Mouse (Mus musculus): ENCODE data around the gene Adora1. TPM values are rescaled to one million over a fixed set of nuclear protein-coding genes. Genes with fewer than 3 reads are reported as not detected.

Gene Adora1
- total RNA-seq, 2 experiments from 2014 or later = 169 to 185 TPM

DNA sequence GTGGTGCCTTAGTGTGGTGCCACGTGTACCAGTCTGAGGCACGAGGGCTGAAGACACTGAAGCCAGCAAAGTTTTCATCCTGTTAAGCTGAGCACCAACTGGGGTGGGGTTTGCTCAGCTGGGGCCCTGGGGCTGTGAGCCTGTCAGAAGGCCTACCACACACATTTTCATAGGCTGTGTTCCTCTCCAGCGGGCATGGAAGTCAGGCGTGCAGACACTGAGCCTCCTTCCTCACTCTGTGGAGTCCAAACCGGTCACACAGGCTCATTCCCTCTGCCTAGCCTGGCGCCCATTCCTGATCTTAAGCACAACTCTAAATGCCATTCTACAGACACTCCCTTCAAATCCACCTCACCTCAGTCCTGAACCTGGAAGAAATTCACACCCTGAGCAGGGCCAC lies 8.3 kb upstream of the Adora1 start:
- DNase-seq (ENCODE audit: low spot score in 2 of 2) = no peak
- intact Hi-C loops (cut with DNase I) = loop anchor here (5.0 kb wide), 1 partner anchor 89 kb away; the partner anchor contains the start of gene Ppfia4

DNA sequence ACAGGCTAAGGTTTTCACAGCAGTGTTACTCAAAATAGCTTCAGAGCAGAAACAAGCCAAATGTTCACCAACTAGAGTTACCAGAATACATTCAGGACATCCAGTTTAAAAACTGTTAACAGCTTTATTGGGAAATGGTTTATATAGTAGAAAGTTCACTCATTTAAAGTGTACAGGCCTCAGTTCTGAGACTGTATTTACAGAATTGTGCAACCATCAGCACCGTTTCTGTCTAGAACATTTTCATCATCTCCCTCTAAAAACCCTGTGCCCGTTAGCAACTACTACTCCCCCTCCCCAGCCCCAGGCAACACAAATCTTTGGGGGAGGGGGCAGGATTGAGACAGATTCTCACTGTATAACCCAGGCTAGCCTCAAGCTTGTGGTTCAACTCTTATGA lies 7.1 kb upstream of the Adora1 start:
- intact Hi-C loops (cut with DNase I) = loop anchor here (5.0 kb wide), 1 partner anchor 90 kb away; the partner anchor contains the start of gene Ppfia4
- no peak for DNase-seq (ENCODE audit: low spot score in 2 of 2)

DNA sequence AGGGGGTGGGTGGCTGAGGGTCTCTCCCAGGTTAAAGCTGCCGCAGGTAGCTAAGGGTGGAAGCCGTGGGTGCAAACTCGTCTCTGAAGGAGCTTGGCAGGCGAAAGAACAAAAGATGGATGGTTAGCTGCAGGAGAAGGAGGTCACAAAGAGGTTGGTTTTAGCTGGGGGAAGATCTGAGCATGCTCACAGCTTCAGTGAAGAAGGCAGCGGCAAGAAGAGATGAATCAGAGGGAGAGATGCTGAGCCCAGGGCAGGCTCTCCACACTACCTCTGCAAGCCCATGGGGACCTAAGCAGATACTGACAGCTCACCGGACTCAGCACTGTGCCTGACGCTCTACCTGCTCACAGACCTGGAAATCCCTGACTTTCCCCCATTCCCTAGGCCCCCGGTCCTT lies 6.1 kb upstream of the Adora1 start:
- DNase-seq (ENCODE audit: low spot score in 2 of 2) = no peak
- intact Hi-C loops (cut with DNase I) = loop anchor here (5.0 kb wide), 1 partner anchor 91 kb away; the partner anchor contains the start of gene Ppfia4

DNA sequence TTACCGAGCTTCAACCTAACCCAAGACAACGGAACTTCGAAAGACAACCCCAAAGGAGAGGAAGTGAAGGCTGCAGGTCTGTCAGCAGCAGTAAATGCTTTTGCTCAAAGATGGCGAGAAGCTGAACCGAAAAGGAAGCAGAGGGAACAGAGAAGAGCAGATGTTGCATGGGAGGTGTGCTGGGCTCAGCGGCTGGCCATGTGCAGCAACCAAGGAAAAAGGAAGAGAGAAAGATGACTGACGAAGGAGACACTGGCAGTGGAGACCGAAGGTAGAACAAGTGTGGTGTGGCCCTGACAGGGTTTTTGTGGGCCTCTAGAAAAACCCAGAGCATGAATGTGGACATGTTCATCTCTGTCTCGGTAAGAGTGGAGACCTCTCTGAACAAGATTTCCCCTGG lies 5.5 kb upstream of the Adora1 start:
- intact Hi-C loops (cut with DNase I) = loop anchor here (5.0 kb wide), 1 partner anchor 92 kb away; the partner anchor contains the start of gene Ppfia4
- no peak for DNase-seq (ENCODE audit: low spot score in 2 of 2)

DNA sequence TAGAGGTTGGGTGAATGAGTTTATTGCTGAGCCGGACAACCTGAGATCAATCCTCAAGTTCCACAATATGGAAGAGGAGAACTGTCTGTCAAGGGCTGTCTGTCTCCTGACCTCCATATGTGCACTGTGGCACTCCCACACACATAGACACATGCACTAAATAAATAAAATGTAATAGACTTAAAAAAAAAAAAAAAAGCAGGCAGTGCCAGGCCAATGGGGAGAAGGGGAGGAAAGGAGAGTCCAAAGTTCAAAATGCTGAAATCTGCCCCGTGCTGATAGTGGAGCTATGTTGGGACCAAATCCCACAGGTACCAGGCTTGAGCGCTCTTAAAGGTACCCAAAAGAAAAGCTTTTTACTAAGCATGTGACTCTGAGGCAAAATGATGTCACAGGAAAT lies 2.2 kb upstream of the Adora1 start:
- no peak for DNase-seq (ENCODE audit: low spot score in 2 of 2)
- intact Hi-C loops (cut with DNase I) = no loop called here

DNA sequence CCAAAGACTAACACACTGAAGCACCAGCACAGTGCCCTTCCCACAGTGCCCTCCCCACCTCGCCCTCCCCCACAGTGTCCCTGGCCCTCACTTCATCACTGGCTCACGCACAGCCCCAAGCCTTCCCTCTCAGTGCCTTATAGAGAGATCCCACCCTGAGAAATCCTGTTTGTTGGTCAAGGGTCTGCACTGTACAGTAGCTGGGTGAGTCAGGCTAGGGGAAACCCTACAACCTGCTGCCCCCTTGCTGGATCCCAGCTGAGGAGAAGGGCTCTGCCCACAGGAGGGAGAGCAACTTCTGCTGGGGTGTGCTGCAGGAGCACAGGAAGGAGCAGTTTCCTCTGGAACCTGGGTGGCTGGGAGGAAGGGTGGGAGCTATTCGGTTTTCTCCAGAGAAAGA lies 911 bp upstream of the Adora1 start:
- no peak for DNase-seq (ENCODE audit: low spot score in 2 of 2)
- intact Hi-C loops (cut with DNase I) = no loop called here

DNA sequence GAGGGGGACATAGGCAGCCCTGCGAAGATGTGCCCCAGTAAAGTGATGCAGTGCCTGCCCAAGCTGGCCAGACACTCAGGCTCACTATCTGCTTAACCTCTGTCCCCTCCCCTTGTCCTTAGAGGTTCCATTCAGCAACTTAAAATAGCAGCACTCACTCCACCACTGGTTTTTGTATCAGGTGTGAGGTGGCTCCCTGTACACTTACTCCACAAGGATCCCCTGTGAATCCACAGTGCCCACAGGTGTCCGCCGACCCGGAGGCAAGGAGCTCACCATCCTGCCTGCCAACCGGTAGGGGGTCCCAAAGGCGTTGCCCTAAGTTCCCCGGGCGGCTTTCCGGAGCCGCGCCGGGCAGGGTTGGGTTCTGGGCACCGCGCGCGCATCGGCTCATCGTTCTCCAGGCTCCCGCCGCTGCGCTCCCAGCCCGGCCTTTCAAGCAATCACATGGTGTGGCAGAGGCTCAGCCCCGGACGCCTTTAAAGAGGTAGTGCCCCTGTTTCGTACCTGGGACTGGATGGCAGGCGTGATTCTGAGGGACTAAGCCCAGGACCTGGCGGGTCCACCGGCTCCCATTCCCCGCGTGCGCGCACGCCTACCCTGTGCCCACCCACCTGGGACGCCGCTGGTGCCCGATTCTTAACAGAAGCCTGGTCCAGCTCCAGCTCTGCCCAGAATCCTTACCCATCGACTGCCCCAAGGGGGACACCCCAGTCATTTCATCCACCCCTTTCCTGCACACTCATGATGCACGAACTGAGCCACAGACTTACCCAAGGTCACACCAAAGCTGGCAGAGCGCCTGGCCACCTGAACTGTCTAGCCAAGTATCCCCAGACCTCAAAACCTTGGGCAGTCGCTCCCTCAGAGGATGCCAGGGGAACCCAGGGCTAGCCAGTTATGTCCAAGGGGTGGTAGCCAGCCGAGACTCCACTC lies 508 bp downstream of the Adora1 start:
- intact Hi-C loops (cut with DNase I) = loop anchor here (2.0 kb wide), 1 partner anchor 38 kb away; no protein-coding TSS in a partner anchor
- peak; percentile 72 to 73 for DNase-seq (ENCODE audit: low spot score in 2 of 2)

DNA sequence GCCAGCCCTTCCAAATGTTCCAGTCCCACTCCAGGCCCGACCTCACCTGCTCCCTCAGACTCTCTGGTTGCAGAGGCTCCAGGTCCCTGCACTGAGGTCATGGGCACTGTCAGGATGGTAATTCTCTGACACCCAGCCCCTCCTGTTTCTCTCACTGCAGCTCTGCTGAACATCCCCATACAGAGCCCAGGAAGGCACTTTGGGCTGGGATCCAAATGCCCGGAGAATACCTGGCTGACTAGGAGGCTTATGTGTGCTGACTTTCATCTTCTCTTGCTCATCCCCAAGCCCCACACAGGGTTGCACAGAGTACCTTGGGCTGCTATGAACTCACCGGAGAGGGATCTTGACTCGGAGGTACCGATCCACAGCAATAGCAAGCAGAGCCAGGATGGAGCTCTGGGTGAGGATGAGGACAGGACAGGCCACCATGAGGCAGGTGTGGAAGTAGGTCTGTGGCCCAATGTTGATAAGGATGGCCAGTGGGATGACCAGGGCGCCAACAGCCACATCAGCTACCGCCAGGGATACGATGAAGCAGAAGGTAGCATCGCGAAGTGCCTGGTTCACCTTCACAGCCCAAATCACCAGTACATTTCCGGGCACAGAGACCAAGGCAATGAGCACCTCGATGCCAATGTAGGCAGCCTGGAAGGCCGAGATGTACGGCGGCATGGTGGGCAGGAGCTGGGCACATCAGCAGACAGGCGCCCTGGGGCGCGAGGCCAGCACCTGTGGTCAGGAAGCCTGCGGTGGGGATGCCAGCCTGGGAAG lies 1.4 kb downstream of the Adora1 start:
- intact Hi-C loops (cut with DNase I) = loop anchor here (2.0 kb wide), 1 partner anchor 37 kb away; no protein-coding TSS in a partner anchor
- DNase-seq (ENCODE audit: low spot score in 2 of 2) = no peak

DNA sequence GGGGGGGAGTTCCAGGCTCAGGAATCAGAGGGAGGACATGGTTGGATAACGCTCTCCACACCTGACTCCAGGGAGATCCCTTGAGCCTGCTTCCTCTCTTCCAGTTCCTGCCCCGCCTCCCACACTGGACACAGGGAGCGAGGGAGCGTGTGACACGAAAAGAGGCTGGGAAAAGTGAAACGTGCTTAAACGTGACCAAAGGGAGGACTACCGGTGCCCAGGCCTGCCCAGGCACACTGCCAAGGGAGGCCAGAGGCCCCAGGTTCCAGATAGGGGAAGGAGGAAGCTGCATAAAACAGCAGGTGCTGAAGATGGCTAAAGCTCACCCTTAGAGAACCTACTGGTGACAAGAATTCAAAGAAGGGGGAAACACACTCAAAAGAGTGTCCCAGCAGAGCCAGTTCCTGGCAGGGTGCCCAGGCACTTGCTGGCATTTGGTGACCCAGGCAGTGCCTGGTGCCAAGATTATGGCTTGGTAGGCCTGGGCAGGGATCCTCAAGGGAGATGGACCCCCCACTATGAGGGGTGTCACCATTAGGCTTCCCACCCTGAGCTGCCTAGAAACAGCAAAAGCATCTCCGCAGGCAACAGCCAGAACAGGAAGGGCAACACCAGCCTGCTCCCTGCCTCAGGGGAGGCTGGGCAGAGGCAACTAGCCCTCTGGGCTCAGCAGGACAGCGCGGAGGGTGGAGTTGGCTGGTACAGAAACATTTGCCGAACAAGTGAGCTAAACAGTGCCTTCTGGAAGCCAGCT lies 2.3 kb downstream of the Adora1 start:
- intact Hi-C loops (cut with DNase I) = no loop called here

DNA sequence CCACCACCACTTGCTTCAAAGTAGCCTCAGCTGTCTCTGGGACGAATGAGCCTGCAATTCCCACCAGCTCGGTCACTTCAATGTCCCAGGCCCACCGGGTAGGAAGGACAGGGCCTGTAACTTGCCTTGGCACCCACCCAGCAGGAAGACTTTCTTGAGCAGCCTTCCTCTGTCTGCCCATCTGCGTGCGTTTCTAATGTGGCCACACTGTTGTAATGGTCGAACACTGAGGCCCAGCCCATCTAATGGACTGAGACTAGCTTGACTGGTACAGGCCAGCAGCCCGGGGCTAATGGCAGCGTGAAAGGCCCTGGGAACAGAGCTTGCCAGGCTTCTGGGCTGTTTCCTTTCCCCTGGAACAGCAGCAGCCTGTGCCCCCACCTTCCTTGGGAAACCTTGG lies 2.9 kb downstream of the Adora1 start:
- intact Hi-C loops (cut with DNase I) = no loop called here
- no peak for DNase-seq (ENCODE audit: low spot score in 2 of 2)

More for the DNA sequence above, 2.3 kb downstream of the Adora1 start:
- DNase-seq (ENCODE audit: low spot score in 2 of 2) = peak; percentile 76 to 80

DNA sequence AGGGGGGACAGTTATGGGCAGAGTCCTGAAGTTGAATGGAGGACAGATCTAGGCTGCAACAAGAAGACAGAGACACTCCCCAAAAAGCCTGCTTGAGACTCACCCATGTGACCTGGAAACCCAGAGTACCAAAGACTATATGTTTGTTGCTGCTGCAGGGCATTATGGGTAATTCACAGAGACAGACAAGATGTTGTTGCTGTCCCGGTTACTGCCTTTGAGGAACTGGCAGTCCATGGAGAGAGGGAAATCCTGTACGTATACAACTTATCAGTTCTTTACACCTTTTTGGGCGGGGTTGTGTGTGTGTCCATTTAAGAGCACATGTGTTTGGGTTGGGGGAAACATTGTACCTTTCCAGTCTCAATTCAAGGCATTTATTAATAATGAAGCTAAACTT lies 3.5 kb downstream of the Adora1 start:
- intact Hi-C loops (cut with DNase I) = no loop called here
- DNase-seq (ENCODE audit: low spot score in 2 of 2) = no peak

DNA sequence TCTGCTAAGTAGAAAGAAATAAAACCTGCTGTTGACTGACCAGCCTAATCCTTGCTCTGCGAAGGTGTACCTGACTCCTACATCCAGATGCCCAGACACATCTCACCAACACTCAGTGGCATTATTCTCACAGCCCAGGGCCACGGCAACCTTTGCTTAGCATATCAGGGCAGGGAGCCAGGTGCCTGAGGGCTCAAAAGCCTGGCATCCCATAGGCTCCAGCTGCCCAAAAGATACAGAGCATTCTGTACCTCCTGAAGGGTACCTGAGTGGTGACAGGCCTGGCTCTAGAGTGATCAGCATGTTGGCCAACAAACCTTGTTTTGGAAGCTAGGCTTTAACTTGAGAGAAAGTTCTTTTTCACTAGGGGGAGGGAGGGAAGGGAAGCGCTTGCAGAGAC lies 4.0 kb downstream of the Adora1 start:
- DNase-seq (ENCODE audit: low spot score in 2 of 2) = no peak
- intact Hi-C loops (cut with DNase I) = no loop called here

DNA sequence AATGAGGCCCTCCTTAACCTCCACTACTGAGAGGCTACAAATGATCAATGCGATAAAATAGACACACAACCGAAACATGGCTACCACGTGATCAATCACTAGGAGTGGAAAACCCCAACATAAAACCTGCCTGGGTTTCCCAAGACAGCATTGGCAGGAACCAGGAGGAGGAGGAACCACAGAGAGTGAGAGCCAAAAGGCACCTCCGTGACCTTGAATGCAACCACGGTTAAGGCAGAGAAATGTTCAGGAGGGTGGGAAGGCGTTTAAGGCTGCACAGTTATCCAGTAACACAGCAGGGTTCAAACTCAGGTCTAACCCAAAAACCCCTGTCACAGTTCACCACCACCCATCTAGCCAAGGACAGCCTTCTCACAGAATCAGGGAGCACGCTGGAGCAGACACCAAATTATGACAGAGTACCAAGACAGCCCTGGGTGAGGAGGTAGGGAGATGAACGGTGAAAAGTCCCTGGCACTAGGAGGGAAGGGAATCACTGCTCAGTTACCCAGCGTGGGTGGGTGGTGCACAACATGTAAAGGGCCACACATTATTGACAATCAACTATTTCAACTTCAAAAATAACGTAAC lies 4.5 kb downstream of the Adora1 start:
- intact Hi-C loops (cut with DNase I) = no loop called here
- no peak for DNase-seq (ENCODE audit: low spot score in 2 of 2)

DNA sequence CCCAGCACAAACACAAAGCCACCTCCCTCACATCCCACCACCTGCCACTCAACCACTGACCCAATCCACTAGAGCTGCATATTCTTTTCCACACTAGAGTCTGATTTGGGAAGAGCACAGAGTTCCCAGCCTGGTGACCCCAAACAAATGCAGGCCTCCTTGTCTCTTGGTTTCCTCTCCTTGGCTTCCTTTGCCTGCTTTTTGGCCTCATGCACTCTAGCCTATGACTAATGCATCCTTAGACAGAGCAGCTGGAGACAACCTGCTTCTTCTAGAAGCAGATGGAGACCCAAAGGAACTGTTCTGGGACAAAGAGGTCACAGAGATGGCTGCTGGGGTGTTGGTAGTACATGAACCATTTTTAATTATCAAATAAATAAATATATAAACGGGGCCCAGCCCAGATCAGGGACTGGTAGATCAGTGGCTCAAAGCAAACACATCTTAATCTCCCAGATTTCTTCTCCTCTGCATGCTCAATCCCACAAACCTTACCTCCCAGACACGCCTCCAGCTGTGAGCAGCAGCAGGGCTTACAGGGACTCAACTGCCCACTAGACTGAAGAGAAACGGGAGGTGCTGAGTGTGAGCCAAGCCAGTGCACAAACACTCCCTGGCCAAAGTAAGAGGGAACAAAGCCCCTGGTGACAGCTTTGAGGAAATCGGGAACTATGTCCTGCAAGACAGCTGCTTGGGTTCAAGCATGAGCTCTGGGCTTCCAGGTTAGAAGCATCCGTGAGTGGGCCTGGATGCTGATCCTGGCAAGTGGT lies 5.2 kb downstream of the Adora1 start:
- no peak for DNase-seq (ENCODE audit: low spot score in 2 of 2)
- intact Hi-C loops (cut with DNase I) = no loop called here

DNA sequence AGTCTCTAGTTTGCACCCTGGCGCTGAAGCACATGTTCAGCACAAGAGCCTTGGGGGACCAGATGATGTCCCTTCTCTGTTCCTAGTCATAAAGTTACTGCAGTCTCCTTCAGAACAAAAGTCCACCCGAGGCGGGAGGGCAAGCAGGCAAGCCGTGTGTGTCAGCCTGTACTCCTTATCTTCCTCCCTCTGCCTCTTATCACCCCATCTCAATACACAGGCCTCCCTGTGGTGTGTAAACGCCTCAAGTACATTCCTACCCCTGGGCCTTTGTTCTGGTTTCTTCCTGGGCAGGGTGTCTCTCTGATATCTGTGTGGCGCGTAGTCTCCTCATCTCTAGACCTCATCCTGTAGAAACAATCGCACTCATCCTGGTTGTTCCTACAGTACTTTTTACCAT lies 8.5 kb downstream of the Adora1 start:
- intact Hi-C loops (cut with DNase I) = no loop called here
- DNase-seq (ENCODE audit: low spot score in 2 of 2) = no peak

DNA sequence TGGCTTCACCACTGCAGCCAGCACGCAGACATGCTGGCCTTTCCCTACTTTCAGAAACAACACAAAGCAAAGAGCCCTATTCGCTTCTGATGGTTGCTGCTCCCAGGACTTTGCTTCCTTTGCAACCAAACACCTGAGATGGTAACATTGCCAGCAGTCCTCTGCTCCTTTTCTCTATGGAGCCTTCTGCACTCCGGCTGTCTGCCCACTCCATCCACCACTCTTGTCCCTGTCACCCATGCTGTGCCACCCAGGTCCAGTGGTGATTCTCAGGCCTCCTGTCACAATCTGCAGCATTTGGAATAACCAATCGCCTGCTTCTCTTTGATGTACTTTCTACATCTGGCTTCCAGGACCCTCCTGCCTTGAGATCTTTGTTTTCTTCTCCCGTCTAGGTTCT lies 9.9 kb downstream of the Adora1 start:
- no peak for DNase-seq (ENCODE audit: low spot score in 2 of 2)

DNA sequence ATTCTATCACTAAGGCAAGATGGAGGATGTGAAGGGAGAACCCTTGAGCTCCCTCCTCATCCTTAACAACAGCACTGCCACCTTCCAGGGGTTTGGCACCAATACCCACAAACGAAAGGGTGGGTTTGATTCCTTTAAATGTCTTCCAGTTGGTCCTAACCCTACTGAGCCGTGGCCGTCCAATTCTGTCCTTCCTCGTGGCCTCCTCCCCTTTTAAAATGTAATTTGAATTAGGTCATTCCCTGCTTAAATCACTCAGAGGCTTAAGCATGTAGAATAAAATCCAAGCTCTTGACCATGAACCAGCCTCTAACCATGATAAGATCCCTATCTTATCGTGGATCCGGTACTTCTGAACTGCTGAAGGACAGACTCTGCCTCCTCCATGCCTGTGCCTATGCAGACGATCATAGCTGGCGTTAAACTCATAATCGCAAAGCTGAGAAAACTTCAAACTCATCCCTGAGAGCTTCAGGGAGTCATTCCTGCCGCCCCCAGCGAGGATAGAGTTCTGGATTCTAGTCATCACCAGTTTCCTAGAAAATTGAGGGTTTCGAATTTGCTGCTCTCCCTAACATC lies 10.5 kb downstream of the Adora1 start:
- intact Hi-C loops (cut with DNase I) = no loop called here
- DNase-seq (ENCODE audit: low spot score in 2 of 2) = no peak

More for the DNA sequence above, 9.9 kb downstream of the Adora1 start:
- intact Hi-C loops (cut with DNase I) = no loop called here
